Mouse (Mus musculus): Measurements from ENCODE around the gene Dop1b.

DNA sequence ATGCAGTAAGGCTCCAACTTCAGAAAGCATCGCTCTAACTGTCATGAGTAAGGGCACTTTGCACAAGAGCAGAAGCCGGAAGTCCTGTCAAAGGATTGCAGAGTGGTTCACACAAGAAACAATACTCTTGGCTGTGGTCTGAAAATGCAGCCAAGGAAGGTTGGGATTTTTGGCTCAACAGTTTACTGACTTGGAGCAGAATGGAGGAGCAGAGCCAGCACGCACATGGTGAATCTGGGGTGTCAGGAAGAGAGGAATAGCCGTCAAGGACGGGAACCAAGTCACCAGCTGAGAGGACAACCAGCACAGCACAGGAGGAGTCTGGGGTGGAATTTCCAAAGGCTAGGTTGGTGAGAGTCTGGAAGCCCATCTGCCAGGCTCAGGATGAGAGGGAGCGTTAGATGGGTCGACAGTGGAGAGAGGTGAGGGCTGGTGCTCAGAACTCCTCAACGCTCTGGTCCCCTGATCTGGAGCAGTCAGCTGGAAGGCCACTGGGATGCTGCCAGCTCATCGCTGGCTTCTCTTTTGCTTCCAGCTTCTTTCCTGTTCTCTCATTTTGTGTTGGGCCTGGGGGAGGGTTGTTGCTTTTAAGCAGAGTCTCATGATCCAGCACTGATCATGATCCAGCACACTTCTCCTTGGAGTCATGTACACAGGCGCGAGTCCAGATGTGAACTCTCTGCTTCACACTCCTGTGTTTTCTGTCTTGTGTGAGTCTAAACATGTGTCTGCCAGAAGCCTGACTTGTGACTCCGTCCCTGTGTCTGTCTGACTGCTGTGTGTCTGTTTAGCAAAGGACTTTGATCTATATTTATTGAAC is 85.5 kb downstream of the Dop1b start:
- TF ChIP-seq CTCF (IDR thresholded peaks at IDR 0.05; ENCODE audit: borderline replicate concordance, insufficient read depth, low read depth, low read length) (0 out of 2 replicates have a peak, but pooled peaks have one; percentile 2), POLR2A (IDR thresholded peaks at IDR 0.05; ENCODE audit: borderline replicate concordance, insufficient read depth, low read length) (no peak)

All from cerebellum, adult 2 months (tissue).